Mouse (Mus musculus): ENCODE results near the gene Prdx5. TPM values are rescaled to one million over a fixed set of nuclear protein-coding genes. Genes with fewer than 3 reads are reported as not detected.
"Not testable (repeated sequence)": the region's sequence is repeated elsewhere in the genome, so short reads cannot be mapped to it uniquely, and the experiment has no call there.

The Prdx5 gene
- total RNA-seq, 2 experiments from 2014 or later: 203 to 204 TPM

DNA sequence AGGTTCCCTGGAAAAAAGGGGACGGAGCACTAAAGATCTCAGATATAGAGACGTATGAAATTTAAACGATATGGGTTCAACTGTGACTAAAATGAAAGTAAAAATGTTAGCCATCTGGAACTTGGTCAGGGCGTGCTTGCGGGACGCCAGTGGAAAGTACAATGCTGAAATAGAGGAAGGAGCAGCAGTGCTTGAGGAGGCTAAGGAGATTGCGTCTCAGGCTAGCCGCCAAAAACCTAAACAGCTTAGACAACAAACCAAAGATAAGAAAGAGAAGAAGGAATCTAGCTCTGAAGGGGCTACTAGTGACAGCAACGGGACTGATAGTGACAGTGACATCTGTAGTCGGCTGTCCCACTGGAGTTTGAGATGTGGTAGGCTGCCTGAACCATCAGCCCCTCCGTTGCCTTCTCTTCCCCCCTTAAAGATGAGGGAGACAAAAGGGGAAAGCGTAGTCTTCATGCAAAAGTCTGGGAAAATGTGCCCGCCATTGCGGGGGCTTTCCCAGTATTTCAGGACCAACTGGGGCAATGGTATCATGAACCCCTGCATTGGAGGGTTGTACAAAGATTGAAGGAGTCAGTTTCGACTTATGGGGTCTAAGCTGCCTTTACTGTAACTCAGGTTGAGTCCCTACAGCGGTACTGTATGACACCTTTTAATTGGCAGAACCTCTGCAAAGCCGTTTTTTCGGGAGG lies 14.1 kb downstream of the Prdx5 start:
- intact Hi-C loops (cut with DNase I); DNase-seq: not testable (repeated sequence)

DNA sequence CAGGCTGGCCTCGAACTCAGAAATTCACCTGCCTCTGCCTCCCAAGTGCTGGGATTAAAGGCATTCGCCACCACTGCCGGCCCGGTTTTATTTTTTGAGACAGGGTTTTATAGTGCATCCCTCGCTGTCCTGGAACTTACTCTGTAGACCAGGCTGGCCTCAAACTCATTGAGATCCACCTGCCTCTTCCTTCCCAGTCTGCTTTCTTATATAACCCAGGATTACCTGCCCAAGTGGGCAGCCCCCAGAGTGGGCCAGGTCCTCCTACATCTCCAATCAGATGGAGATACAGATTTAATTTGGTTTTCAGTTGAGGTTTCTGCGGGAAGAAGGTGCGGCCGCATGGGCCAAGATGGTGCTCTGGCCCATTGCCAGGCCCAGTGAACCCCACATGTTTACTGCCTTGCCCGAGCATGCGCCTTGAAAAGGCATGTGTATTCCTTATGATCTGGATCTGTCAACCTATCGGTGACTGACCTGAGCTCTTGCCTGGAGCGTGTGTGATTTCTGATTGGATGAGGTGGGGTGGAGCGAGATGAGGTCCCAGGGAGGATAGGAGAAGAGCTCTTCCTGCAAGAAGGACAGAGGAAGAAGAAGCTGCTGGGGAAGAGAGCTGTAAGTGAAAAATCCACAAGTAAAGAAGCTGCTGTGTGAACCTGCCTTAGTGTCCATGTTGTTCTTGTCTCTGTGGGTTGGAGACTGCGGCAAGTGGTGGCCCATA lies 16.0 kb downstream of the Prdx5 start:
- no peak for DNase-seq
- intact Hi-C loops (cut with DNase I): no loop called here

DNA sequence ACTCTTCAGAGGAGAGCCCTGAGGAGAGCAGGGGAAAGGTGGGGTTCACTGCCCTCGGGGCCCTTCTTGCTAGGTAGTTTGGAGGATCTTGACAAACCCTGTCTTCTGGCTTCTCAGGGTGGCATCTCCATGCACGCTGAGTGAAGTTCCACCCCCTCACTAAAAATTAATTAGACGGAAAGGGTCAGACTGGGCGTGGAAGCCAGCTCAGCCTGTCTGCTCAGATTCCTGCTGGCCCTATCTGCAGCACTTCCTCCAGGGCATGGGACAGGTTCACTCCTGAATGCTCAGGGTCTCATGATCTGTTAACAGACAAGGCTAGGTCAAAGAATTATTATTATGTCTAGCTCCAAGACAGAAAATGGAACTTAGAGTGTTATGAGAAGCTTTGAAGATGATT lies 17.4 kb downstream of the Prdx5 start:
- intact Hi-C loops (cut with DNase I): no loop called here
- no peak for DNase-seq

DNA sequence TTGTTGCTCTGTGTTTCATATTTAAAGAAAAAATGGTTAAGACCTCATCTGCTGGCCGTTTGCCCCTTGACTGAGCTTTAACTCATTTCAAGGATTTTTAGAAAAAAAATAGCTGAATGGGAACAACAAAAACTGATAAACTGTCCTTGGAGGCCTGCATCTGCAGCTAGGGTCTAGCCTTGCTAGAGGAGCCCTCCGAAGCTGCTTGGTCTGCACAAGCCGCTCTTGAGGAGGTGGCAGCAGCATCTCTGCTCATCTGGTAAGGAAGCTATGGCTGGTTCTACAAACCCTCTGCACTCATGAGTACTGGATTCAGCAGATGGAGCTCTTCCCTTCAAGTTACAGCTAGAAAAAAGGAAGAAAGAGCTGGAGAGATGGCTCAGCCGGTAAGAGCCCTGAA lies 31.9 kb downstream of the Prdx5 start:
- no peak for DNase-seq
- intact Hi-C loops (cut with DNase I): no loop called here

DNA sequence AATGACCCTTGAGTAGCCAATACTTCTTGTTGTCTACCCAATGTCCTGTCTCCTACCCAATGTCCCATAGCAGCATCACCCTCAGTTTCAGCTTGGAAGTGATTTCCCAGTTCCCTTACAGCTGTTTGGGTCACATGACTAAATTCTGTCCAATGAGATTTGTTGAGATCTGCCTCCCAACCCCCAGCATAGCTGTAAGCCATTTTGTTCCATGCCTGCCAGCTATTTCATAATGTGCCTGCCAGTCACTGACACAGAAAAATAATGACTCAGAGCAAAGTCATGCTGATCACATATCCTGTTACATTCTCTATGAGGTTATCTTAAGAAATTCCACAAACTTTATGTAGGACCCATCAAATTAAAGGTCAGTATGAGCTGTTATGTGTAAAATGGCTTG lies 33.1 kb downstream of the Prdx5 start:
- no peak for DNase-seq
- intact Hi-C loops (cut with DNase I): no loop called here

DNA sequence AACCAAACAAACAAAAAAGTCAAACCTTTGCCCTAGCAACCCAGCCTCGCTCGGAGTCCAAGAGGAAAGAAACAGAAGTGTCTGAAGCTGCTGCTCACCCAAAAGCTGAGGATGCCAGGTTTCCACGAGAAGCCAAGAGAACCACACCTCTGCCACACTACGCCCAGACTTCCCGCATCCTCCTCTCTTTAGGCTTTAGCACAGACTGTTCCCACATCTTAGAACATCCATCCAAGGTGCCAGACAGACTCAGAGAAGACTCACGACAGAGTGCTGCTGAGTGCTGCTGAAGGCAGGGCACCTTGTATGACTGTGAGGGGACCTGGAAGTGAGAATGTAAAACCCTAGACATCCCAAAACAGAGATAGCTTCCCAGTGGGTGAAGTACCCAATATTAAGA lies 34.1 kb downstream of the Prdx5 start:
- DNase-seq: no peak
- intact Hi-C loops (cut with DNase I): no loop called here

DNA sequence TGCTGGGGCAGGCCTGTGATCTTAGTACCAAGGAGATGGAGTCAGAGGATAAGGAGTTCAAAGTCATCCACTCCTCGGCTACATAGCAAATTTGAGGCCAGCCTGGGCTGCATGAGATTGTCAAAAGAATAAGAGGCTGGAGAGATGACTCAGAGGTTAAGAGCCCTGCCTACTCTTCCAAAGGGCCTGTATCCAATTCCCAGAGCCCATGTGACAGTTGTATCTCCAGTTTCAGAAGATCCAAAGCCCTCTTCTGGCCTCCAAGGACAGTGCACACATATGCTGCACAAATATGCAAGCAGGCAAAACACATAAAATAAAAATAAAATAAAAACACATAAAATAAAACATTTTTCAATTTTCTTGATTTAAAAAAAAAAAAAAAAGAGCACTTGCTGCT lies 35.6 kb downstream of the Prdx5 start:
- intact Hi-C loops (cut with DNase I): no loop called here
- no peak for DNase-seq

DNA sequence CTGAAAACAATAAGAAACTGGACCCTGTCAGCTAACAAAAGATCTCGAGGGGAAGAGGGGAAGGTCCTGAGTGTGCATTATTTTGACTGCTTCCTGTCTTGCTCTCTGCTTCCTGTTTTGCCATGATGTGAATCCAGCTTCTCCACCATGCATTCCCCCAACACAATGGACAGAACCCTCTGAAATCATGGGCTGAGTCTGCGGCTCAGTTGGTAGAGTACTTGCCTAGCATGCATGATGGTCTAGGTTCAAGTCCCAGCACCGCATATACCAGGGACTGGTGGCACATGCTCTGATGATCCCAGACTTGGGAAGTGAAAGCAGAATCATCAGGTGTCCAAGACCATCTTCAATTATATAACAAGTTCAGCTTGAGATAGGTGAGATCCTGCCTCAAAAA lies 37.2 kb downstream of the Prdx5 start:
- intact Hi-C loops (cut with DNase I): no loop called here
- no peak for DNase-seq

DNA sequence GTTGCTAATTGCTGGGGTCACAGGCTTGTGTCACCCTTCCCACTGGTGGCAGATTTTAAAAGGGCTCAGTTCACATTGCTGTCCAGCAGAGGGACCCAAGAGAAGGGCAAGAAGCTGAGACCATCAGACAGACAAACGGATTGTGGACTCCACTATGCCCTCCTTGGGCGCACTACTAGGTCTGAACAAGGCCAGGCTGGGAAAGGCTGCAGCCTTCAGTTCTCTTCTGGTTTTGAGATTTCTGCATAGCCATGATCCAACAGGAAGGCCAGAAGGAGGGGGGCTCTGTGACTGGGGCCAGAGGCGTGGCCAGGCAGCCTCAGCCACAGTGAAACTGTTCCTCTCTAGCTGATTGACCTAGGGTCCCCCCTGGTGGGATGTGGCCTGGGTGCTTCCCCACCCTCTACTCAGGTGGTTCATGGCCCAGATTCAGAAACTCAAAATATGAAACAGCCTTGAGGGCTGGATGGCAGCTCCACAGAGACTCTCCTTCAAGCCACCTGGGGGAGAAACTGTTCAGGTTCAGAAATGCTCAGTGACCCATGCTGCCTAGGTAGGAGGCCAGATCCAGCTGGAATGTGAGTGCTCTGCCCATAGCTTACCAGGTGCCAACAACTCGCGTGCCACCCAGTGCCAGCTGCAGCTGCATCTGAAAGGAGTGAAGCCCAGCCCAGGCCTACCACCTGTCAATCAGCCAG lies 38.2 kb downstream of the Prdx5 start:
- intact Hi-C loops (cut with DNase I): no loop called here
- no peak for DNase-seq

DNA sequence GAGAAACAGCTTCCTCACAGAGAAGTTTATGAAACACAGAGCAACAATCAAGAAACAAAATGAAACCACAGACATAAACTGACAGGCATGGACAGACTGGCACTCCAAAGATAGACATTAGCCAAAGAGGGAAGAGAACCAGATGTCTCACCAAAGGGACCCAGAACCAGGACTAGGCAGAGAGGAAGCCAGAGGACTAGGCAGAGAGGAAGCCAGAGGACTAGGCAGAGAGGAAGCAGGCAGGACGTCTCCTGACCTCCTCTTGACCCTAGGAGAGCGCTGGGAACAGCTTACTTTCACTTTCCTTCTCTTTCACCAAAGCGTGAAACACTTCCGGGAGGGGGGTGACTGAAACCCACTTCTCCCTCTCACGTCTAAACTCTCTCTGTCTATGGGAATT lies 40.6 kb downstream of the Prdx5 start:
- DNase-seq: no peak
- intact Hi-C loops (cut with DNase I): no loop called here

DNA sequence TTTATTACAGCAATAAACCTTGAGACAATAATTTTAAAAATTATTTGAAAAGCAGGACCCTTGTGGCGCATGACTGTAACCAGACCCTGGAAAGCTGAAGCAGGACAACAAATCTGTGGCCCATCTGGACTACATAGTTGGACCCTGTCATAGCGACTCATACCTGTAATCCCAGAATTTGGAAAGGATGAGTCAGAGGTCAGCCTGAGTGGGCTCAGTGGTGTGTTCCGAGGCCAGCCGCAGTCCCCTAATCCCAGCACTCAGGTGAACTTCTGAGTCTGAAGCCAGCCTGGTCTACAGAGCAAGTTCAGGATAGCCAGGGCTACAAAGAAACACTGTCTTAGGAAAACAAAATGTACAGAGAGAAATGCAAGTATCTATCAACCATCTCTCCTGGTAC lies 48.5 kb downstream of the Prdx5 start:
- intact Hi-C loops (cut with DNase I): loop anchor here (5.0 kb wide), 1 partner anchor 46 kb away; the partner anchor contains the start of gene Trmt112

DNA sequence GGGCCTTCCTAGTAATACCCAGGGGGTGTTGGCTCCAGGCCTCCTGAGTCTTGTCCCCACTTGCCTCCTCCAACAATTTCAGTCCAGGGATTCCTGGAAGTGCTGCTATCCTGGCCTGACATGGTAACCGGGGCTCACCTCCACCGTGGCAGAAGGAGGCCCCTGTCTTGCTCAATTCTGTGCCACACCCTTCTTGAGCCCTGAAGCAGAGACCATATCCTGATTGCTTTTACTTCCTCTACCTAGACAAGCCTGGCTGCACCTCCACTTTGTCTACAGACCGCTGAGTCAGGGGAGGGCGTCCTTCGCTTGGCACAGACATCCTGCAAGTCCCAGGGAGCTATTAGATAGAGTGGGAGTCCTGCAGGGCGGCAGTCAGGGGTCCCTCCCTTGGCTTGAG lies 49.2 kb downstream of the Prdx5 start:
- intact Hi-C loops (cut with DNase I): loop anchor here (5.0 kb wide), 1 partner anchor 47 kb away; the partner anchor contains the start of gene Trmt112
- no peak for DNase-seq

More for the DNA sequence above, 48.5 kb downstream of the Prdx5 start:
- DNase-seq: no peak

DNA sequence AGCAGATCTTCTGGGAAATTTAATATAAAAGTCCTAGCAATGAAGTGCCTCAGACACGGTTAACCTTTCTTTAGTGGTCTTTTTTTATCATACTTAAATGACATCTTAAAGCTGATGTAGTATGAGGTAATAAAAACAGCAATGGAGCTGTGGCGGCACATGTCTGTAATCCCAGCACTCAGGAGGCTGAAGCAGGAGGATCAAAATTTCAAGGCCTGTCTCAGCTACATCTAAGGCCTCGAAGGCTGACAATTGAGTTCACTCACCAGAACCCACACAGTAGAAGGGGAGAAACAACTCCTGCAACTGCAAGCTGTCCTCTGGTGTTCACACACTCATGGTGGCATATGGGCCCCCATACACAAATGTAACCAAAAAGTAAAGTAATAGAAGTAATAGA lies 49.9 kb downstream of the Prdx5 start:
- intact Hi-C loops (cut with DNase I): loop anchor here (5.0 kb wide), 1 partner anchor 47 kb away; the partner anchor contains the start of gene Trmt112
- DNase-seq: no peak

DNA sequence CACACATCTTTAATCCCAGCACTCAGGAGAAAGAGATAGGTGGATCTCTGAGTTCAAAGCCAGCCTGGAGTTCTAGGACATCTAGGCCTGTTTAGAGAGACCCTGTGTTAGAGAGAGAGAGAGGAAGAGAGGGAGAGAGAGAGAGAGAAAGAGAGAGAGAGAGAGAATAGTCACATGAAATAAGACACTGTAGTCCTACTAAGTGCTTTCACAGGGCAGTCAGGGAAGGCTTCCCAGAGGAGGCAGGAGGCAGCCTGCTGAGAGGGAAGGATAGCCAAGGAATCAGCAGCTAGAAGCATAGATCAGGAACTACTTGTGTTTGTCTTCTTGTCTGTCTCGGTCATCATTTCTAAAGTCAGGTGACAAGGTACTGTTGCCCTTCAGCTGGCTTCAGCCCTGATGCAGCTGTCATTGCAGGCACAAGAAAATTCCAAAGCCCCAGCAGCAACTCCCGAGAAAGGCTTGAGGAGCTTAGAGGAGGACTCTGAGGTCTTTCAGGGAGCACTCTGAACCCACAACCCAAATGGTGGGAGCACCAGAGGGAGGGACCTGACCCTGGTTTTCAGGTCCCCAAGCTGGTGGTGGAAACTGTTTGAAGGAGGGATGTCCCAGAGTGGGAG lies 50.8 kb downstream of the Prdx5 start:
- no peak for DNase-seq
- intact Hi-C loops (cut with DNase I): no loop called here

DNA sequence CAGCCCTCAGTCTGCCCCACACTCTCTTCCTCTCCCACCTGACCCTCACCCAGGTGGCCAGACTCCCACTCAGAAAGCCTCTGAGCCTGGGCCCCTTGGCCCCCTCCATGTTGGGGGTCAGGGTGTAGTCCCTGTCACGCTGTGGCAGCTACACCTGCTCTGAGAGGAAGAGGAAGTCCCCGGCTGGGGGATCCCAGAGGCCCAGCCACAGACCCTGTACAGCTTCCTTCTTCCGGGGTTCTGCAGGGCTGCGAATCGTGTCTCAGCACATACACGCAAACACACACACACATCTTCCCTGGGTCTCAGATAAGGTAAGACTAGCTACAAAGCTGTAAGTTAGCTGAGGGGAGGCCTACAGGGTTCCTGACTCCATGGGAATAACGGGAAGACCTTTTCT lies 51.9 kb downstream of the Prdx5 start, which contains the start of gene Ccdc88b:
Ccdc88b (minus strand) TSS at position 181 of the 400 bp plus-strand sequence.
- intact Hi-C loops (cut with DNase I): no loop called here
- no peak for DNase-seq

DNA sequence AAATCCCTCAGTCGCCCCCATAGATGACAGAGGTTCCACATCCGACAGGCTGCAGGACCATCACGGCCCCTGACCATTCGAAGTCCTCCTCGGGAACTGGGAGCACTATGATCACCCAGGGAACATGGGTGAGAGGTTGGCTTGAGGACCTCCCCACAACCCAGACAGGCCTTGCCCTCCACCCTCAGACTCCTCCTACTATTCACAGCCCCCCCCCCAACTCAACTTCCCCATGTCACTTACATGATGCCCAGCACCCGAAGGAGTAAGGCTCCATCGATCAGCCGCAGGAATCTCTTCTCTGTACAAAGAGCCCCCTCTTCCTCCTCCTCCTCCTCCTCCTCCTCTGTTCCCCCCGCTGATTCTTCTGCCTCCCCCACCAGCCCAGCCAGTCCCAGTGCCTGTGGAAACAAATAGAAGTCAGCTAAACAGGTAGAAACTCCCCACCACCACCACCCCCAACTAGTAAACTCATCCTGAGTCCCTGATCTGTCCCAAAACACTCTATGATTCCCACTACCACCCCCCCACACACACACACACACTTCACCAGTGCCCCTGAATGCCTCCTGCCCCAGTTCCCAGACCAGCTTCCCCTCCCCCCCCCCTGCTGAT lies 52.4 kb downstream of the Prdx5 start:
- no peak for DNase-seq
- intact Hi-C loops (cut with DNase I): no loop called here

DNA sequence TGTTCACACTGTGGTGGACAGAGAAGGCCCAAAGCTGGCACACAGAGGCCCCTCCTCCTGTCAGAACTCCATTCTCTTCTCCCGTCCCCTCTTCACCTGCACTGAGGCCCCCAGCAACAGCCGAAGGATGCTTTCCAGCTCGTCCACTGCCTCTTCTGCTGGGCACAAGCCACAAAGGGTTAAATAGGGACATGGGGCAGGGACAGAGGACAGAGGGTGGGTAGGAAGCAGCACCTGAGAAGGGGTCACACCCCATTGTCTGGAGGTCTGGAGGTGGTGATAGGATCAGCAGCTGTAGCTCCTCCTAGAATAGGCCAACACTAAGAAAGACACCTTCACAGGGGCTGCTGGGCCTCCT lies 52.9 kb downstream of the Prdx5 start:
- no peak for DNase-seq
- intact Hi-C loops (cut with DNase I): no loop called here

Data from left cerebral cortex, postnatal 4 days (tissue).